Mouse (Mus musculus) frontal cortex, postnatal 10 days (tissue): ENCODE results near the gene Gm17018.
"Not testable (repeated sequence)": the region's sequence is repeated elsewhere in the genome, so short reads cannot be mapped to it uniquely, and the experiment has no call there.

Source experiments
- DNase-seq, 2 experiments: peaks; one replicate each; pipeline ENCODE4 v3.0.0; 2022; ENCODE audit warnings: low spot score in 2 of 2, mixed read lengths in 1 of 2

Gm17018 gene

GRCm38 (mm10) chr19:45560153-45560890, at the start of gene Gm17018, which contains the start of gene Poll:
Gene Gm17018, plus strand, starts transcription at chr19:45560615.
Gene Poll, minus strand, starts transcription at chr19:45560531.
- peak; percentile 80 to 83 for DNase-seq

- no peak for DNase-seq
Measured at GRCm38 (mm10) chr19:45510680-45511079, 49.7 kb upstream of the Gm17018 start.

- DNase-seq = no peak
Measured at GRCm38 (mm10) chr19:45511406-45511805, 49.0 kb upstream of the Gm17018 start.

GRCm38 (mm10) chr19:45515341-45515740, 45.1 kb upstream of the Gm17018 start:
- no peak for DNase-seq

GRCm38 (mm10) chr19:45516264-45516663, 44.2 kb upstream of the Gm17018 start:
- no peak for DNase-seq

GRCm38 (mm10) chr19:45527382-45527781, 33.0 kb upstream of the Gm17018 start:
- DNase-seq = no peak

GRCm38 (mm10) chr19:45527931-45528534, 32.4 kb upstream of the Gm17018 start:
- no peak for DNase-seq

- DNase-seq = no peak
Measured at GRCm38 (mm10) chr19:45529294-45529693, 31.1 kb upstream of the Gm17018 start.

- no peak for DNase-seq
Measured at GRCm38 (mm10) chr19:45530200-45530995, 30.0 kb upstream of the Gm17018 start.

- DNase-seq = no peak
Measured at GRCm38 (mm10) chr19:45531554-45531953, 28.9 kb upstream of the Gm17018 start.

- DNase-seq = no peak
Measured at GRCm38 (mm10) chr19:45533617-45534016, 26.8 kb upstream of the Gm17018 start.

GRCm38 (mm10) chr19:45535214-45535735, 25.1 kb upstream of the Gm17018 start:
- no peak for DNase-seq

- no peak for DNase-seq
Measured at GRCm38 (mm10) chr19:45535929-45536328, 24.5 kb upstream of the Gm17018 start.

GRCm38 (mm10) chr19:45537505-45537904, 22.9 kb upstream of the Gm17018 start:
- DNase-seq = no peak

GRCm38 (mm10) chr19:45540657-45541408, 19.6 kb upstream of the Gm17018 start:
- DNase-seq = peak in 1 of 2 experiments; percentile 64

GRCm38 (mm10) chr19:45541409-45542041, 18.9 kb upstream of the Gm17018 start:
- DNase-seq = peak in 1 of 2 experiments; percentile 56

- no peak for DNase-seq
Measured at GRCm38 (mm10) chr19:45542061-45542460, 18.4 kb upstream of the Gm17018 start.

GRCm38 (mm10) chr19:45544152-45544924, 16.1 kb upstream of the Gm17018 start:
- DNase-seq = no peak

- DNase-seq = peak in 1 of 2 experiments; percentile 79
Measured at GRCm38 (mm10) chr19:45544925-45545321, 15.5 kb upstream of the Gm17018 start.

- not testable (repeated sequence) for DNase-seq
Measured at GRCm38 (mm10) chr19:45548196-45548595, 12.2 kb upstream of the Gm17018 start.
